Mouse (Mus musculus): Measurements from ENCODE around the gene Arl4d. TPM values are rescaled to one million over a fixed set of nuclear protein-coding genes. Genes with fewer than 3 reads are reported as not detected.
A peak's percentile ranks its signal among the peaks of the same experiment; 100 is the strongest.
"Not testable (repeated sequence)": the region's sequence is repeated elsewhere in the genome, so short reads cannot be mapped to it uniquely, and the experiment has no call there.

Gene Arl4d
- polyA plus RNA-seq, 1 experiment = 9.1 TPM

GRCm38 (mm10) chr11:101657528-101657885 lies 7.8 kb upstream of the Arl4d start:
- TF ChIP-seq CTCF (IDR thresholded peaks at IDR 0.05; ENCODE audit: extremely low read depth, insufficient read depth, insufficient read length, insufficient replicate concordance) = no peak
- Histone ChIP-seq H3K36me3 (ENCODE audit: control insufficient read depth, insufficient read depth, low read length) (no peaks in the 10 kb centered on the region), H3K27me3 (ENCODE audit: control insufficient read depth, insufficient read depth, low read length) (no peaks in the 10 kb centered on the region), H3K4me3 (ENCODE audit: extremely low read depth, insufficient read depth, insufficient read length) (peak overlapping the region; percentile 23; the same call in 1 of the 2 replicates), H3K4me1 (ENCODE audit: control insufficient read depth, insufficient read depth, insufficient read length) (no peaks in the 10 kb centered on the region; the same call in 1 of the 2 replicates), H3K27ac (ENCODE audit: insufficient read depth, low read length) (peak overlapping the region; percentile 96; the same call in 1 of the 2 replicates)
- DNase-seq (ENCODE audit: low read depth in 1 of 2, low spot score in 2 of 2) = no peak
- WGBS = 31% methylated on average over 3 of the region's 3 CpGs

GRCm38 (mm10) chr11:101657886-101658750 lies 7.2 kb upstream of the Arl4d start:
- TF ChIP-seq POLR2A (IDR thresholded peaks at IDR 0.05; ENCODE audit: low read depth, low read length) = peak; percentile 87
- H3K36me3 ChIP-seq (ENCODE audit: control insufficient read depth, insufficient read depth, low read length); H3K27me3 ChIP-seq (ENCODE audit: control insufficient read depth, insufficient read depth, low read length); H3K4me1 ChIP-seq (ENCODE audit: control insufficient read depth, insufficient read depth, insufficient read length): not testable (repeated sequence)
- peak; percentile 68 to 83 for DNase-seq (ENCODE audit: low read depth in 1 of 2, low spot score in 2 of 2)
- peak overlapping the region; percentile 56 for H3K4me3 ChIP-seq (ENCODE audit: extremely low read depth, insufficient read depth, insufficient read length)
- peak overlapping the region; percentile 96 for H3K27ac ChIP-seq (ENCODE audit: insufficient read depth, low read length)
- under 1% methylated on average over 38 of the region's 40 CpGs for WGBS

- no peaks in the 10 kb centered on the region for H3K27me3 ChIP-seq (ENCODE audit: control insufficient read depth, insufficient read depth, low read length)
- peak; percentile 37 to 76 for DNase-seq (ENCODE audit: low read depth in 1 of 2, low spot score in 2 of 2)
- peak overlapping the region; percentile 76 for H3K27ac ChIP-seq (ENCODE audit: insufficient read depth, low read length)
- WGBS = 23% methylated on average over 10 of the region's 10 CpGs
- TF ChIP-seq POLR2A (IDR thresholded peaks at IDR 0.05; ENCODE audit: low read depth, low read length) (no peak), CTCF (IDR thresholded peaks at IDR 0.05; ENCODE audit: extremely low read depth, insufficient read depth, insufficient read length, insufficient replicate concordance) (peak; percentile 46; the same call in 1 of the 2 replicates)
- no peaks in the 10 kb centered on the region for H3K36me3 ChIP-seq (ENCODE audit: control insufficient read depth, insufficient read depth, low read length)
- no peaks in the 10 kb centered on the region; the same call in 1 of the 2 replicates for H3K4me1 ChIP-seq (ENCODE audit: control insufficient read depth, insufficient read depth, insufficient read length)
- H3K4me3 ChIP-seq (ENCODE audit: extremely low read depth, insufficient read depth, insufficient read length) = no peak overlapping the region
These were observed 6.4 kb upstream of the Arl4d start for GRCm38 (mm10) chr11:101658751-101659558.

GRCm38 (mm10) chr11:101661191-101661590 lies 4.2 kb upstream of the Arl4d start:
- H3K27ac ChIP-seq (ENCODE audit: insufficient read depth, low read length) = no peak overlapping the region
- no peaks in the 10 kb centered on the region for H3K36me3 ChIP-seq (ENCODE audit: control insufficient read depth, insufficient read depth, low read length)
- H3K4me3 ChIP-seq (ENCODE audit: extremely low read depth, insufficient read depth, insufficient read length) = no peak overlapping the region
- no peak for DNase-seq (ENCODE audit: low read depth in 1 of 2, low spot score in 2 of 2)
- H3K4me1 ChIP-seq (ENCODE audit: control insufficient read depth, insufficient read depth, insufficient read length) = no peaks in the 10 kb centered on the region; the same call in 1 of the 2 replicates
- 83% methylated on average over 7 of the region's 7 CpGs for WGBS
- no peaks in the 10 kb centered on the region for H3K27me3 ChIP-seq (ENCODE audit: control insufficient read depth, insufficient read depth, low read length)
- no peak for TF ChIP-seq POLR2A (IDR thresholded peaks at IDR 0.05; ENCODE audit: low read depth, low read length)
- no peak for TF ChIP-seq CTCF (IDR thresholded peaks at IDR 0.05; ENCODE audit: extremely low read depth, insufficient read depth, insufficient read length, insufficient replicate concordance)

GRCm38 (mm10) chr11:101661786-101662185 lies 3.6 kb upstream of the Arl4d start:
- TF ChIP-seq POLR2A (IDR thresholded peaks at IDR 0.05; ENCODE audit: low read depth, low read length) (no peak), CTCF (IDR thresholded peaks at IDR 0.05; ENCODE audit: extremely low read depth, insufficient read depth, insufficient read length, insufficient replicate concordance) (no peak)
- Histone ChIP-seq H3K36me3 (ENCODE audit: control insufficient read depth, insufficient read depth, low read length) (no peaks in the 10 kb centered on the region), H3K4me3 (ENCODE audit: extremely low read depth, insufficient read depth, insufficient read length) (no peak overlapping the region), H3K27me3 (ENCODE audit: control insufficient read depth, insufficient read depth, low read length) (no peaks in the 10 kb centered on the region), H3K27ac (ENCODE audit: insufficient read depth, low read length) (no peak overlapping the region), H3K4me1 (ENCODE audit: control insufficient read depth, insufficient read depth, insufficient read length) (no peaks in the 10 kb centered on the region; the same call in 1 of the 2 replicates)
- peak in 1 of 2 experiments; percentile 23 for DNase-seq (ENCODE audit: low read depth in 1 of 2, low spot score in 2 of 2)
- 59% methylated on average over 5 of the region's 5 CpGs for WGBS

GRCm38 (mm10) chr11:101663229-101664027 lies 1.9 kb upstream of the Arl4d start:
- no peaks in the 10 kb centered on the region for H3K36me3 ChIP-seq (ENCODE audit: control insufficient read depth, insufficient read depth, low read length)
- H3K27me3 ChIP-seq (ENCODE audit: control insufficient read depth, insufficient read depth, low read length) = no peaks in the 10 kb centered on the region
- no peaks in the 10 kb centered on the region for H3K4me1 ChIP-seq (ENCODE audit: control insufficient read depth, insufficient read depth, insufficient read length)
- 75% methylated on average over 11 of the region's 11 CpGs for WGBS
- TF ChIP-seq POLR2A (IDR thresholded peaks at IDR 0.05; ENCODE audit: low read depth, low read length) = no peak
- TF ChIP-seq CTCF (IDR thresholded peaks at IDR 0.05; ENCODE audit: extremely low read depth, insufficient read depth, insufficient read length, insufficient replicate concordance) = no peak
- H3K27ac ChIP-seq (ENCODE audit: insufficient read depth, low read length) = no peak overlapping the region
- no peak for DNase-seq (ENCODE audit: low read depth in 1 of 2, low spot score in 2 of 2)
- H3K4me3 ChIP-seq (ENCODE audit: extremely low read depth, insufficient read depth, insufficient read length) = no peak overlapping the region

Data from spleen, adult 2 months (tissue).